Mouse (Mus musculus) cortical plate, adult 2 months (tissue): ENCODE measurements around the gene Psg27.

ENCODE experiments used
- CTCF ChIP-seq: fragments of 200-500 bp; IDR thresholded peaks from 2 replicates; pipeline ENCODE4 v1.5.1; 2011; ENCODE audit warnings: mild to moderate bottlenecking, control low read depth, low read length; ENCODE audit not compliant: insufficient read depth; ENCODE audit errors: extremely low read depth
- POLR2A ChIP-seq: fragments of 200-500 bp; IDR thresholded peaks from 2 replicates; pipeline ENCODE4 v1.6.1; 2011; ENCODE audit warnings: mild to moderate bottlenecking, low read length, control low read depth; ENCODE audit not compliant: insufficient read depth; ENCODE audit errors: extremely low read depth

DNA sequence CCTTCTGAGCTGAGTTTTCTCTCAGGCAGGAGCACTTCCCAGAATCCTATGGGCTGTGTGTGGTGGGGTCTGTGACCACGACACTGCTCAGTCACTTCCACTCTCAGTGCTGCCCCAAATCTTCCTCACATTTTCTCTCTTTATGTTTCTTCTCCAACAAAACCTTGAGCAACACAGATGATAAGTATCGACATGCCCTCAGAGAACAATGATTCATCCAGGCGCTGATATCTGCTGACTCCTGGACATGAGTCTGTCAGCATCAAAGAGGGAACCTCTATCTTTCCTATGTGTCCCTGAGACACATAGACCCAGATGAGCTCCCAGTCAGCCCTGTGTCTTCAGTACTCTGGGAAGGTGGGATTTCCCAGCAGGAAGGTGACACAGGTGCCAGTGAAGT lies at the start of gene Psg27:
- no peak for TF ChIP-seq CTCF
- TF ChIP-seq POLR2A: no peak
